Mouse (Mus musculus) cerebellum, adult 11 months (tissue): ENCODE results near the gene Mettl16.

Experiments used
- DNase-seq: peaks from one replicate; pipeline ENCODE4 v3.0.0; 2022

Mettl16 gene

GRCm38 (mm10) chr11:74831606-74832451, 61.2 kb downstream of the Mettl16 start:
- peak; percentile 98 for DNase-seq

DNA sequence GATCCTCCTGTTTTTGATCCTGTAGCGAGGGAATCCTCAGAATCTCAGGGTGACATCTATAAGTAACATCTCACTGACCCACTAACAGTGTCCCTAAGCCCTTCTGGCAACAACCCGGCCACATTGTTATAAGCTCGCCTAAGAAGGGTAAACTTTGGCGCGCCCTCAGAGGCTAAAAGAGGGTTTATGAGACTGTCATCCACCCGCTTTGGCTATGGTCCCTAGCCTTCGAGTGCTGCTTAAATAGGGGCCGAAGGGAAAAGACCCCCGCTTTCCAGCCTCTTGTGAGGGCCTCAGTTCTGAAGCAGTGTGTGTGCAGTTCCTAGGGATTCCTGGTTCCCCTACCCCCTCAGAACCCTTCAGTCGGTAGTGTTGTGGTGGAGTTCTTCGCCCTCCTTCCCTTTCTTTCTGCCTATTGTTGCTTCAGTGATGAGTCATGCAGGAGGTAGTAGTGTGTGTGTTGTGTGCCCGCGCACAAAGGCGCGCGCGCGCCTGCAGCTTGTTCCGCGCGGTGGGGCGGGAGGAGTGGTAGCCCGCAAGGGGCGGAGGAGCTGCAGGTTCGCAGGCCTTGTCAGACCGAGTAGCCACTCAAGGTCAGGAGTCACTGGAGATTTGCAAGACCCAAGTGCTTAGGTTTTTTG, 62.0 kb downstream of the Mettl16 start:
- peak; percentile 69 for DNase-seq

- DNase-seq: no peak
Measured at GRCm38 (mm10) chr11:74833536-74834358, 63.1 kb downstream of the Mettl16 start.

GRCm38 (mm10) chr11:74834359-74834638, 63.7 kb downstream of the Mettl16 start:
- no peak for DNase-seq

- no peak for DNase-seq
Measured at GRCm38 (mm10) chr11:74834650-74835277, 64.1 kb downstream of the Mettl16 start.

- DNase-seq: no peak
Measured at GRCm38 (mm10) chr11:74835593-74836224, 65.1 kb downstream of the Mettl16 start.

- no peak for DNase-seq
Measured at GRCm38 (mm10) chr11:74836225-74837055, 65.8 kb downstream of the Mettl16 start.

- DNase-seq: no peak
Measured at GRCm38 (mm10) chr11:74837056-74837693, 66.5 kb downstream of the Mettl16 start.

GRCm38 (mm10) chr11:74837694-74838431, 67.2 kb downstream of the Mettl16 start:
- peak; percentile 95 for DNase-seq

- peak; percentile 93 for DNase-seq
Measured at GRCm38 (mm10) chr11:74838441-74838840, 67.8 kb downstream of the Mettl16 start.

DNA sequence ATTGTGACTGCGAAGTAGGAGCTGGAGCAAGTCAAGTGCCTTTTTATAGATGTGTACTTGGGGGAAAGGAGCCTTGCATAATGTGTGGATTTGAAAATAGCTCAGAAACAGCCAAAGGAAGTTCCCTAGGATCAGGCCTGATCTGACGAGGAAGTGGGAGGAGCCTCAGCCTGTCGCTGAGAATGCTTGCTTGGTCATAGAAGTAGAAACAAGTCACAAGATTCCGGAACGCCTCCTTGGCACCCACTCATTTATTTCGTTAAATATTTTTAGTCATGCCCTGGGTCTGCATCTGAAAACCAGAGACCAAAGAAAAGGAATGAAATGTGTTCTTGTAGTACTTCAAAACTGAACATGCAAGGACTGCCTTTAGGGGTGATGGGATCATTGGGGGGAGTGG, 68.3 kb downstream of the Mettl16 start:
- no peak for DNase-seq

- no peak for DNase-seq
Measured at GRCm38 (mm10) chr11:74839860-74840715, 69.5 kb downstream of the Mettl16 start.

DNA sequence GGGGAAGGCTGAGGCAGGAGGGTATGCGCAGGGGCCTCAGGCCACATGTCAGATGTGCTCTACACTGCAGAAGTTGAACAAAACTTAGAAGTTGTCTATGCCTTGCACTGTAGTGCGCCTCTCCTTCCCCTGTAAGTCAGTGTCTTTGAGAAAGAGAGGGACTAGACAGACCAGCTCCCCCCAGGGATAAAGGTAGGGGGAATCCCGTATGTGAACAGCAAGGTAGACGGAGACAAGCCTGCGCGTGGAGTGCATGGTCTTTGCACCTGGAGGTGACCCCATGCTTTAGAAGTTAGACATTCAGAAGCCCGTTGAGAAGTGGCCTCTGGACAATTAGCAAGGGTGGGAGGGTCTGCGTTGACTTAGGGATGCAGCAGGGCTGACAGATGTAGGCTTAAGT, 70.1 kb downstream of the Mettl16 start:
- no peak for DNase-seq

DNA sequence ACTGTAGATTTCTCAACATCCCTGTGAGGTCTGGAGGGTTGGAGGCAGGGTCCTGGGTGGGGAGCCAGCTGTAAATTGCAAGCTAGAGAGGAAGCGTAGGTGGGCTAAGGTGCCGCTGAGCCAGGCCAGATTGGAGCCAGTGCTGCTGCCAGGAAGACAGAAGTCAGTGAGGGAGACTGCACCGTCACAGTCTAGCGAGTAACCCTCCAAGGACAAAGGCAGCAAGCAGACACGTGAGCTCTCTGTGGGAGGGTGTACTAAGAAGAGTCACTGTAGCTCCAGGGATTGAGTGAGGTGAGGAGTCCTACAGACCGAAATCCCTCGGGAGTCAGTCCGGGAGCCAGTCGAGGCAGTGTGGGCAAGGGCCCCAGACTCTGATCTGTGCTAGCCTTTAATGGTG, 70.7 kb downstream of the Mettl16 start:
- no peak for DNase-seq

- DNase-seq: no peak
Measured at GRCm38 (mm10) chr11:74842045-74842444, 71.4 kb downstream of the Mettl16 start.

- DNase-seq: peak; percentile 37
Measured at GRCm38 (mm10) chr11:74842656-74843434, 72.2 kb downstream of the Mettl16 start.

GRCm38 (mm10) chr11:74843435-74843714, 72.7 kb downstream of the Mettl16 start:
- DNase-seq: peak; percentile 29

- DNase-seq: peak; percentile 13
Measured at GRCm38 (mm10) chr11:74843761-74844160, 73.1 kb downstream of the Mettl16 start.

GRCm38 (mm10) chr11:74845784-74846183, 75.2 kb downstream of the Mettl16 start:
- no peak for DNase-seq
